Mouse (Mus musculus) erythroid progenitor cell, adult 5-6 weeks (primary cell): ENCODE results near the gene Cct8l1. TPM values are rescaled to one million over a fixed set of nuclear protein-coding genes. Genes with fewer than 3 reads are reported as not detected.

Experiments
- ATAC-seq: replicated peaks from 2 replicates; pipeline ENCODE4 v1.8.0; 2016; ENCODE audit warnings: moderate number of reproducible peaks, mild to moderate bottlenecking, moderate TSS enrichment, inconsistent platforms; ENCODE audit not compliant: poor library complexity, low FRiP score, severe bottlenecking
- total RNA-seq, 2 experiments: library from RNA; stranded (forward) in 1 of 2; stranded (reverse) in 1 of 2; fragments of 150-400 nt in 1 of 2; fragments of 186-747, 209-891 nt in 1 of 2; gene quantifications; 2 replicates each; pipeline versions ENCODE4 v1.2.3 to v1.2.4; 2015 to 2017; ENCODE audit warnings: low replicate concordance in 2 of 2

Gene Cct8l1
- not detected in 2 replicates for total RNA-seq (2015; ENCODE audit: low replicate concordance)
- total RNA-seq (2017; ENCODE audit: low replicate concordance) = not detected in 2 replicates

DNA sequence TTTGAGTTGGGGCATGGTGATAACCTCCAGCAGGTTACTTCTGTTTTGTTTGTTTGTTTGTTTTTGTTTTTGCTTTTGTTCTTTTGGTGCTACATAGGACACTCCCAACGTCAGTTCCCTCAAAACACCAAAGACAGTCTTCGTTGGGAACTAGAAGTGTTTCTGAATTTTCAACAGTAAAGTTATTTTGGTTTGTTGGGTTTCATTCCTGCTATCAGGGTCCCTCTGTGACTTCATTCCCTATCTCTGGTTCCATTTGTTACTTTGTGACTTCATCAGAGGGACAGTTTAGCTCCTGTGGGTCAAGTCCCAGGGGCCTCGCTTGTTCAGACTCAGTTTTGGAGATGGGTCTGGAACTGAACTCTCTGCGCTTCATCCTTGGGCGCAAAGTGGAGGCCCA is at the start of gene Cct8l1:
Cct8l1 (plus strand) TSS at position 301 of the 400 bp plus-strand sequence.
- ATAC-seq = no peak

DNA sequence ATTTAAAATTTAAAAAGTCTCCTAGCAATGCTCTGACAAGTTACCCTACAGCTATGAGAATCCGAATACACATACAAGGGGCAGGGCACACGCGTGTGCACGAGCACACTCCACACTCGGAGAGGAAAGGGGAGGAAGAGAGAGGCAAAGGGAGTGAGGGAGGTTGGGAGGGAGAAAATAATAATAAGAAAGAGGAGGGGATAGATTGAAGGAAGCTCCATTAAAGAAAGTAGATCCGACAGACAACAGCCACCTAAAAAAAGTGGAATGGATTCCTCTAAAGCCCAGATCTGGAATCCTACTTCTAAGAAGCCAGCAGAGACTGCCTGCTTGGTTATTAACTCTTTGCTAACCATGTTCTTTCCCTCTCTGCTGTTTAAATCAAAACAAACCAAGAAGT is 43.8 kb upstream of the Cct8l1 start:
- no peak for ATAC-seq

DNA sequence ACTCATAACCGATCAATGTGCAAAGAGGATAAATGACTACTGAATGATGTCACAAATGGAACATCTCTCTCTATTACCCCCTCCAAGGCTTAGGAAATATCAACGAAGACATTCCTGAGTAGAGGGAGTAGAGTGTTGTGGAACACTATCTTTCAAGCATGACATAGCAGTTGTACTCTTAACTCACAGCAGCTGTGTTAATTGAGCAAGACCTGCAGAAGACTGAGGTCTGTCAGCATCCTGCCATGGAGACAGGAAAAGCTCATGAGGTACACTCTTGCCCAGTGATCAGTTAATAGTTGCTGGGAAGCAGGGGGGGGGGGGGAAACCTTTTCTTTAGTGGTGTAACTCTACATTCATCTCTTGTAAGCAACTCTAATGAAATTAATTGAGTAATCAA is 40.1 kb upstream of the Cct8l1 start:
- ATAC-seq = no peak

DNA sequence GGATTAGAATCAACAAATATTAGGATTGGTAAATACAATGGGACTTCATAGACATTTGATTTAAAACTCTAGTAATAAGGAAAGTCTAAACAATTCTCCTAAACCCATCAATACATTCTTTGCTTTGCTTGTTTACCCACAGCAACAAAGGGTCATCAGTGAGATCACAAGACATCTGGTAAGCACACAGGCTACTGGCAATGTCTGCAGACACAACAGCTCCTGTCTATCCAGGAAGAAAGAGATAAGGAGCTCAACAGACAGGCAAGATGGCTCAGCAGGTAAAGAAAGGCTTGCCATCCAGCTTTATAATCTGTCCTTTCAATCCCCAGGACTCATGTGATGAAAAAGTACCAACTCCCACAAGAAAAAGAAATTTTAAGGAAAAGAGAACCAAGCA is 37.0 kb upstream of the Cct8l1 start:
- ATAC-seq = no peak

DNA sequence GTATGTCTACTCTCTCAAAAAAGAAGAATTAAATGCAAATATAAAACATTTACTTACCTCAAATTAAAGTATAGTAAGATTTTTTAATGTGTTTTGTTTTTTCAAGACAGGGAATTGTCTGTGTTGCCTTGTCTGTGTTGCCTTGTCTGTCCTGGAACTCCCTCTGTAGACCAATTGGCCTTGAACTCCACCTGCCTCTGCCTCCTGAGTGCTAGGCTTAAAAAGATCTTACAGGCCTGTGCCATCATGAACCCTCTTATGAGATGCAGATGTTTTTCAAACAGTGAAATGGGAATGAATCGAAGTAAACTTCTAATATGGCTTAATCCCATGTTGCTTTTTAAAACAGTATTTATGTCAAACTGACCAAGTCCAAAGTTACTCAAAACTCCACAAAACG is 19.2 kb upstream of the Cct8l1 start:
- no peak for ATAC-seq

DNA sequence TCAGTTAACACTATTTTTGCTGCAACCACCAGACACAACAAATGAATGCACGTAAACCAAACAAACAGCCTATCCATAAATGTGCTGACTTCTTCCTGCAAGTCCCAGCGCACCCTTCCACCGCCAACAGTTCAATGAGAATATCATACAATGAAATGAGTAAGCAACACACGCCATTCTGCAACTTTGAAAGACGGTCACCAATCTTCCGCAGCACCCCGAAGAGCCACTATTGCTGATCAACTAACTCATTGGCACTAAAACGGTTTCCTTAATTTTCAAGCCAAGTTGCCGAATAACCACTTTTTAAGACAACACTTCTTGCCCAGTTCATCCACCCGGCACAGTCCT is 18.5 kb upstream of the Cct8l1 start:
- ATAC-seq = peak; percentile 31; the same call in 1 of the 2 replicates

DNA sequence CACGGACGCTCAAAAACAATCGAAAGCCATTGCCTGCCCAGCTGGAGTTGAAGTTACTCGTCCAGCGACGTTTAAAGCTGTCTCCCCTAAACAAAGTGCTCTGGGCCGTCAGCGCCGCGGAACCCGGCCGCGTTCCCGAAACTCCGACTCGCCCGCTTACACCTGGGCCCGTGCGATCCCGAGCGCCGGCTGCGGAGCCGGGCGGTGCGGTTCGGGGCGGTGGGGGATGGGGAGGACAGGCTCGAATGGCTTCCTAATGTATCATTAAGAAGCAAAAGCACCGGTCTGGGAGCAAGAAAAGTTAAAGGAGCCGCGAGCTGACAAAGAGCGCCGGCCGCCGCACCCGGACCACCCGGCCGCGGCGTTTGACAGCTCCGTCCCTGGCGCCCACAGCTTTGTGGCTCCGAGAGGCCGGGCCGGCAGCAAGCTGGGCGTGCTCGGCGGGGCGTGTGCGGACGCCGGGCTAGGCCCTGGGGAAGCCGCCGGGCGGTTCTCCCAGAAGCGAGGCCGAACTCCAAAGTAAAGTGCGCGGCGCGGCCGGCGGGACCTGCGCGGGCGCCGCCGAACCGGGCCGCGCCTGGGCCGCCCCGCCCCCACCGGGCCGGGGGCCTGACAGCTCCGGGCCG is 18.0 kb upstream of the Cct8l1 start:
- peak; percentile 60 for ATAC-seq

DNA sequence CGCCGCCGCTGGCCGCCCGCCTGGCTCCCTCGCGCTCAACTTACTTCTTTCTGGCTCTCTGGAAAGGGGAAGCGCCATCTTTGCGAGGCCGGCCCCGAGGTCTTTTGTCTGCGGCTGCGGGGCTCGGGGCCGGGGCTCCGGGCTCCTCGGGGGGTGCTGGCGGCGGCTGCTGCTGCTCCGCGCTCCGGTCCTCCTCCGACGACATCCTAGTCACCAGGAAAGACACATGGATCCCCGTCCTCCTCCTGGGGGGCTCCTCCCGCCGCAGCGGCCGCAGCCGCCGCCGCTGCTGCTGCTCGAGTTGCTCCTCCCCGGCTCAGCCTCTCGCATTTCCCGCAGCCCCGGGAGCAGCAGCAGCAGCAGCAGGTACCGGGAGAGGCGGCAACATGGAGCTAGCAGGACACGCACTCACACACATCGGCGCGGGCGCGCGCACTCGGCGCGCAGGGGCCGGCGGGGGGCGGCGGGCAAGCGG is 17.5 kb upstream of the Cct8l1 start, which contains the start of gene Kmt2c:
Kmt2c (minus strand) TSS at position 438 of the 475 bp plus-strand sequence.
- ATAC-seq = 0 out of 2 replicates have a peak, but pooled peaks have one; percentile 27

DNA sequence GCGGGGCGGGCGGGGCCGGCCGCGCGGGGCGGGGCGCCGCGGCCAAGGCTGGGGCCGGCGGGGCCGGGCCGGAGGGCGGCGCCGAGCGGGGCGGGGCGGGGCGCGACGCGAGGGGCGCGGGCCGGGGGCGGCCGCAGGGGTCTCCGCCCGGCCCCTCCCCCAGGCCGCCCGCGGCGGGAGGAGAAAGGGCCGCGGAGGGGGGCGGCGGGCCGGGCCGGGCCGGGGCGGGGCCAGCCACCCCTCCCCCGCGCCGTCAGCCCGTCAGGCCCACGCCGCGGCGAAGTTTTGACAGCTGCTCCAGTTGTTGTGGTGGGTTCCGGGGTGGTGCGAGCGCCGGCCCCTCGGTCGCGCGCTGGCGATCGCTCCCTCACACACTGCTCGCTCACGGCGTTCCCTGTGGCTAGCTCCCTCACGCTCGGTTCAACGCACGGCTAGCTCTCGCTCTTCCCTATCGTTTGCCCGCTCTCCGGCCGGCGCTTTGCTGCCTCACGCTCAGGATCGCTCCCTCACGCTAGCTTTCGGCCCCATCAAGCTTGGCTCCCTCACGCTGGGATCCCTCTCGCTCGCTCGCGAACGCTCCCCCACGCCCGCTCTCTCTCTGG is 16.9 kb upstream of the Cct8l1 start:
- peak; percentile 41 for ATAC-seq

DNA sequence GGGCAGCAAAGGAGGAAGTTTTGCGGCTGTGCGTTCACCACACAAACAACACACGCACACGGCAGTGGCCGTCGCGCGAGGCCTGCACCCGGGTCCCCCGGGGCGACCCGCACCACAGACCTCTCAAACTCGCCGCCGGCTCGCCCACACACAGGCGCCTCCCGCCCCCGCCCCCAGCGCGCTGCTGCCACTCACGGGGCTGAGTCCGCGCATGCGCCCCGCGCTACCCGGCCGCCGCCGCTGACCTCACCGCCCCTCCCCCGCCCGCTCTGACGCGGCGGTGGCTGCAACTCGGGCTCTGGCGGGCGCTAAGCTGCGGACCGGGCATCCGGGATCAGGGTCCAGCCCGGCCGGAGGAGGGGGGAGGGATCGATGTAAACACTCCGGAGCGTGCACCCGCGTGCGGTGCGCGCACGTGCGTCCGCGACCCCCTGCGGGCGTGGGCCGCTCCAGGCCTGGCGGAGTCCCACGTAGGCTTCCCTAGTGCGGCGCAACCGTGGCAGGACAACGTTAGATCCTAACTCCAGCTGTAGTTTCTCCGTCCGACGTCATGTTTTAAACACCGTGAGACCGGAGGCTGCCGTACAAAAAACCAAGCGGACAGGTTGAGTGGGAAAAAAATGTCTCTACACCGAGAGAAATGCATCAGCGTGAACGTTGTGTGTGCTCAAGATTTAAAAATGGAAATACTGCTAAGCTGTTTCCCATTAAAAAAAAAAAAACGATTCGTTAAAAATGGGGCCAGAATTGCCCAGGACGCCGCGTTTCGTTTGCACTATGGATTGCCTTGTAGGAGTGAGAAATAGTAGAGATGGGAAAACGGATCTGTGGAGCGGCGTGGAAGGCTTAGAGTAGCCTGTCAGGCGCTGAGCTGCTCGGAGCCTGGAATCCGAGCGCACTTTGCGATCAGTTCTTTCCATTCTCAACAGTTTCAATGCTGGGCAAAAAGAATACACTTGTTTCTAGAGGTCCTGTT is 16.2 kb upstream of the Cct8l1 start:
- ATAC-seq = peak; percentile 76

DNA sequence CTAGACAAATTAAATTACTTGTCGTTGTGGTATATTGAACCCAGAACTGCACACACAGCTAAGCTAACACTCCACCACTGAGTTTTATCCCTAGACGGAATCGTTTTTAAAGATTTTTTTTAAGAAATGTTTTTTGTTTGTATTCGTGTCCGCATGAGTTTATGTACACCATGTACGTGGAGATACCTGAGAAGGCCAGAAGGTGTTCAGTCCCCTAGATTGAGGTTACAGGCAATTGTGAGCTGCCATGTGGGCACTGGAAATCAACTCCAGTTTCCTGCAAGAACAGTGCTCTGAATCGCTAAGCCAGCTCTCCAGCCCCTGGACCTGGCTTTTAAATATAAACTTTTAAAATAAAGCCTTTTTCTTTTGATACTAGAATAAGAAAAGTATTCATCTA is 15.2 kb upstream of the Cct8l1 start:
- no peak for ATAC-seq

DNA sequence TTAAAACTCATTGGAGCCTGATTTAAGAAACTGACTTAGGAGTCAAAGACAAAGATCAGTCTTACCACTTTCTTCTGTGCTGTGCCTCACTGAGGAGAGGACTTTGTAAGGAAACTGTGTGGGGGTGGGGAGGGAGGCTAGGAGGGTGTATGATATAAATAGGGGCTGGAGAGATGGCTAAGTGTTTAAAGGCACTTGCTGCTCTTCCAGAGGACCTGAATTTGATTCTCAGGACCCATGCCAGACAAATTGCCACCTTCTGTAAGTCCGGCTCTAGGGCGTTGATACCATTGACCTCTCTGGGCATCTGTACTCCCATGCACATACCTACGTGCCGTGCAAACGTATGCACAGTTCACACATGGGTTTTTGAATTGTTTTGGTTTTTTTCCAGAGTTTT is 9.8 kb upstream of the Cct8l1 start:
- no peak for ATAC-seq

DNA sequence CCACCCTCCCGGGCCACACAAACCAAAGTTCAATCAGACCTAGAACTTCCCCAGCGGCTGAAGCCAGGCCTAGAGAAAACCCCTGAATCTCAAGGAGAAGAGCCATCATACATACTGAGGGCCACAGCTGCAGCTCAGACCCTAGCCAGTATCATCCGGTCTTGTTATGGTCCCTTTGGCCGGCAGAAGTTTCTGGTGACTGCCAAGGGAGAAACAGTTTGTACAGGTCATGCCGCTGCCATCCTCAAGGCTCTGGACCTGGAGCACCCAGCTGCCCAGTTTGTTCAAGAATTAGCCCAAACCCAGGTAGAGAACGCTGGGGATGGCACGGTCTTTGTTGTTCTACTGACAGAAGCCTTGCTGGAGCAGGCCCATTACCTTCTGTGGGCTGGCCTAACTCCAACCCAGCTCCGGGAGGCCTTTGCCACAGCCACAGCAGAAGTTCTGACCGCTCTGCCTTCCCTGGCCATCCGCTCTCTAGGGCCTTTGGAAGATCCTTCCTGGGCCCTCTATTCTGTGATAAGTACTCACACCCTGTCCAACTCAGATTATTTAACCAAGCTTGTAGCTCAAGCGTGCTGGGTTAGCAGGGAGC is 531 bp downstream of the Cct8l1 start:
- ATAC-seq = no peak

DNA sequence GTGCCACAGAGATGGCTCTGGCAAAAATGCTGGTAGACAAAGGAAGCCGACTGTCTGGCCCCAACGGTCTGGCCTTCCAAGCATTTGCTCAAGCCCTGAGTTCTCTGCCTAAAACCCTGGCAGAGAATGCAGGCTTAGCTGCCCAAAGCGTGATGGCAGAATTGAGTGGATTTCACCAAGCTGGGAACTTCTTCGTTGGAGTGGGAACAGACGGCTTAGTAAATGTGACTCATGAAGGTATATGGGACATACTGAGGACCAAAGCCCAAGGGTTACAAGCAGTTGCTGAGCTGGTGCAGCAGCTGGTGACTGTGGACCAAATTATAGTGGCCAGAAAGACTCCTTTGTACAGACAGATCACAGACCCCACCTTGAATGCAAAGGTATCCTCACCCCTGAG is 1.7 kb downstream of the Cct8l1 start:
- no peak for ATAC-seq

DNA sequence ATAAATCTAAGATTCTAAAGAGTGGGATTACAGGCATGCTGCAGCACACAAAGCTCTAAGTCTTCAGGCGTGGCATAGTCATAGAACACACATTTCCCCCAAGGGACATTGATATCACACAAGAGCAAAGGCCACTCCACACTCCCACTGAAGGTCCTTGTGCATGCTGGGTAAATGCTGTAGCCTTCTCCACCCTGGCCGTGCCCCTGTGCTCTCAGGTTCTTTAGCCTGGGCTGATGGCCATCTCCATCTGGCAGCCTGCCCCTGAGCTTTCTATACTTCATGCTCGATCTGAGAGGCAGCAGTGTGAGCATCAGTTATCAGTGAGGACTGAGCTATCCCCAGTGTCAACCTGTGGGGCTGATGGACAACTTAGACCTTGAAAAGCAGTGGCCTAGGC is 4.0 kb downstream of the Cct8l1 start:
- ATAC-seq = no peak

DNA sequence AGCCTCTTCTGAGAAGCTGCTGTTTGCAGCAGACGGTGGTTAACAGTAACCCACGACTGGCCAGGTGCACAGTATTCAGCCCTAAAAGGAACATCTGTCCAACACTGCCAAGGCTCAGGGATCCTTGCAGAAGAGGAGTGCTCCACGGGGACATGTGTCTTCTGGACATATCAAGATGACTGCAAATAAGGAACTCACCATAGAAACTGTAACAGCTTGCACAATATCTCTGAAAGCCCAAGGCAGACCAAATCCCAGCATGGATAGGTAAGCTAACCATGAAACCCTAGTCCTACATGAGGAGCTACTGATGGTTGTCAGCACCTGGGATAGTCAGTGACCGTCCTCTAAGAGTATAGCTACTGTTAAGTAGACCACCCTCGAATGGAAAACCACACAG is 5.6 kb downstream of the Cct8l1 start:
- ATAC-seq = no peak

DNA sequence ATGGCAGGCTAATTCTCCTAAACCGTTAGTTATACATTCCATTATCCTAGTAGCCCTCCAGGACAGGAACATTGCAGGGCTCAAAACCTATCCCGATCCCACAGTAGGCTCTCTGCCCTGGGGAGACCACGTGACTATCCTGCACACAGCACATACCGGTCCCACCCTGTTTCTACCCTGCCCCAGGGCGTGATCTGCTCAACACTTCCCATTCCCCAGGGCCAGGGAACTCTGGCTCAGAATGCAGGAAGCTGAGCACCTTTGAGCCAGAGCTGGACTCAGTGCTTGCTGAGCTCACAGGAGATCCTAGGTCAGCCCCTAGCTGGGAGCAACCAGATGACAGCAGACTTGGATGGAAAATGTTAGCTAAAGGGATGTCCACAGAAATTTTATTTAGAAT is 10.2 kb downstream of the Cct8l1 start:
- ATAC-seq = no peak

DNA sequence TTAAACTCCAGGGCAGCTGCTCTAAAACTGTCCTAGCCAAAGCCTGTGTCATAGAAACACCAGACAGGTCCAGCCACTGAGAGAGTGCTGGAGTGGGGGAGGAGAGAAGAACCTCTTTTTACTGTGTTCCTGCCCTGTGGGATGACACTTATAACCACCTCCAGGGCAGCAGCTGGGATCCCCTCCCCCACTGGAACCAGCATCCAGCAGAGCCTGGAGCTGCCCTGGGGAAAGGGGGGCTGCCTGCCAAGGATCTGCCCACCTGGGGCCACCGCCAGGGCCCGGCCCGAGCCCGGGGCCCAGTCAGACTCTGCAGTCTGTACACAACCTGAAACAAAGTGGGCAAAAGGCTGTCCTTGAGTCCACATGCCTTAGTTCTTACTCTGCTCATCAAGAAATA is 11.1 kb downstream of the Cct8l1 start:
- no peak for ATAC-seq

DNA sequence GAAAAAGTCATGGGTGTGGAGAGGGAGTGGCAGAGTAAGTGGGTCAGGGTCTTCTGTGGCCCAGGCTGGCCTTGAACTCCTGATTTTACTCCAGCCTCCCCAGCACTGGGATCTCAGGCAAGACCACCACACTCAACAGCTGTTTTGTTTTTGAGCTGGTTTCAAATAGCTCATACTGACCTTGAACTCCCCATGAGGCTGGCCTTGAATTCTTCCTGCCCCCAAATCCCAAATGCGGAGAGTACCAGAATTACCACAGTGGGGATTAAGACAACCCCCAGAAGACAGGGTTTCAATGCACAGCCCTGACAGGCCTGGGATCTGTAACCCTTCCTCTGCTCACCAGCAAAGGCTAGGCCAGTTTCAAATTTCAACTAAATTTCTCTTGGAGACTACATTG is 12.1 kb downstream of the Cct8l1 start:
- ATAC-seq = no peak

DNA sequence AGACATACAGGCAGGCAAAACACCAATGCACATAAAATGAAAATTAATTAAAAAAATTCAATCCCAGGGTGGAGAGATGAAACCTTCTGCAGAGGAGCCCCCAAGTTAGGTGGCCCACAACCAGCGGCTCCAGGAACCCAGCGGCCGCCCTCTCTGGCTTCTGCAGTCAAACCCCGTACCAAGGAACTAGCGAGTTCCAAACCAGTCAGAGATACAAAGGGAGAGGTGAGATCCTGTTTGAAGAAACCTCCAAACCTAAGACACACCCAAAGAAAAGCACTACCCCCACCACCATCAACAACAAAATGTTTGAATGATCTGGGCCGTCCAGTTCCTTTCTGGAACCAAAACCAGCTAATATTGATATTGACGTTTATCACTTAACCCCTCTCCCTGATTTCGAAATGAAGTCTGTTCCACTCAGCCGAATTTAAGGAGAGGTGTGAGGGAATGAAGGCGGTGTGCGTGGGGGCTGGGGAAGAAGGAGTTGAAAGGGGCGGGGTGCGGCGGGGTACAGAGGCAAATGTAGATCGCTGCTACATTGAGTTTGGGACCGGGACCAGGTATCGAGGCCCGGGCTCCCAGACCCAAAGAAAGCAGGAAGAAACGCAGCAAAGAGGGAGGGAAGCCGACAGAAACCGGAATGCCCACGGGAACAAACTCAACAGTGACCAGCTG is 13.1 kb downstream of the Cct8l1 start:
- peak; percentile 50 for ATAC-seq
